Mouse (Mus musculus): ENCODE data around the gene Tmem19. TPM values are rescaled to one million over a fixed set of nuclear protein-coding genes. Genes with fewer than 3 reads are reported as not detected.

Tmem19 gene
- polyA plus RNA-seq, 1 experiment from 2014 or later, result 47.4 TPM

DNA sequence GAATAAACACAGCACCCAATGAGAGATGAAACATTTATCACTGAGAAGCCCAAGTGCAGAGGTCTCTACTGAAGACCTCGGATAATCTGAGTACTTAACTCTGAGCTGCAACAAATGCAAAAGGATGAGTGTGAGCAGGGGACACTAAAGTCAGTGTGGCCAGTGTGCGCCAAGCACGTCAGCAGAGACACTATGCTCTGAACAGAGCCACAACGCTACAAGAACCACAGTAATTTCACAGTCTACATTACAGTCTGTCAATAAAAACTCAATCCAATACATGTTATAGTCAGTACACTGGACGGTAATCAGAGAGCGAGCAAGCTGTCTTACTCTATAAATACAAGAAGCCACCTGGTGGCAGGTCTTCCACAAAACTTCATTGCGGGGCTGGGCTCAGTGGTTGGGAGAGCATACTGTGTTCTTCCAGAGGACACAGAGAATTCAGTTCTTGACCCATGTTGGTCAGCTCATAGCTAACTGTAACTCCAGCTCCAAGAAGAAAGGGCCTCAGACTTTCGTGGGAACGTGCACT lies 65.8 kb downstream of the Tmem19 start:
- peak; percentile 56 for TF ChIP-seq CTCF (IDR thresholded peaks at IDR 0.05; ENCODE audit: low read depth)
- Histone ChIP-seq H3K4me3 (ENCODE audit: low read depth, low read length) (no peak overlapping the region), H3K27me3 (replicated peaks; ENCODE audit: control insufficient read depth, insufficient read depth, low read length) (no peaks in the 10 kb centered on the region), H3K4me1 (replicated peaks; ENCODE audit: control insufficient read depth, insufficient read depth, low read length) (no peaks in the 10 kb centered on the region), H3K27ac (ENCODE audit: low read depth, low read length) (no peak overlapping the region), H3K9me3 (ENCODE audit: control insufficient read depth) (no peaks in the 10 kb centered on the region), H3K4me2 (replicated peaks; ENCODE audit: low read depth) (no peak overlapping the region), H3K36me3 (ENCODE audit: control insufficient read depth, insufficient read depth) (peaks cover 67% of the 10 kb centered on the region), H3K9ac (ENCODE audit: low read depth, low read length) (no peak overlapping the region)
- WGBS, result 77% methylated on average over 9 of the region's 9 CpGs
- no peak for ATAC-seq

DNA sequence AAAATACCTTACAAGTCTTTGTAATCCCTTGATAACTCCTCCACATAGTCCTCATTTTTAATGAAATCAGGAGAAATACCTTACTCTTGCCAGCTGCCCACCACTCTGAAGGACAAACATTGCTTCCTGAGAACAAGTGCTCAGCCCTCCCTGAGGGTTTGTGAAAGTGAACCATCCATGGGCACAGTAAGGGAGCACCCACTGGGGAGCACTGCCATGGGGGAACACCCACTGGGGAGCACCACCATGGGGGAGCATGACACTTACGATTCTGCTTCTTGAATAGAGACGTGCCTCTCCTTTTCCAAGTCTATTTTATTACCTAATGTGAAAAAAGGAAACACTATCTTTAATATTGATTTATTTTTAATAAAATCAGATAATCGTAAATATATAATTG lies 67.1 kb downstream of the Tmem19 start:
- Histone ChIP-seq H3K4me2 (replicated peaks; ENCODE audit: low read depth) (no peak overlapping the region), H3K9me3 (ENCODE audit: control insufficient read depth) (no peaks in the 10 kb centered on the region), H3K4me1 (replicated peaks; ENCODE audit: control insufficient read depth, insufficient read depth, low read length) (no peaks in the 10 kb centered on the region), H3K27ac (ENCODE audit: low read depth, low read length) (no peak overlapping the region), H3K36me3 (ENCODE audit: control insufficient read depth, insufficient read depth) (peaks cover 65% of the 10 kb centered on the region), H3K27me3 (replicated peaks; ENCODE audit: control insufficient read depth, insufficient read depth, low read length) (no peaks in the 10 kb centered on the region), H3K4me3 (ENCODE audit: low read depth, low read length) (no peak overlapping the region), H3K9ac (ENCODE audit: low read depth, low read length) (no peak overlapping the region)
- TF ChIP-seq CTCF (IDR thresholded peaks at IDR 0.05; ENCODE audit: low read depth), result no peak
- WGBS, result 94% methylated on average over 3 of the region's 3 CpGs
- ATAC-seq, result no peak

GRCm38 (mm10) chr10:115294715-115295114 lies 67.6 kb downstream of the Tmem19 start:
- peaks cover 64% of the 10 kb centered on the region for H3K36me3 ChIP-seq (ENCODE audit: control insufficient read depth, insufficient read depth)
- H3K4me1 ChIP-seq (replicated peaks; ENCODE audit: control insufficient read depth, insufficient read depth, low read length), result no peaks in the 10 kb centered on the region
- ATAC-seq, result no peak
- H3K4me2 ChIP-seq (replicated peaks; ENCODE audit: low read depth), result no peak overlapping the region
- no peak overlapping the region for H3K27ac ChIP-seq (ENCODE audit: low read depth, low read length)
- no peaks in the 10 kb centered on the region for H3K9me3 ChIP-seq (ENCODE audit: control insufficient read depth)
- no peak for TF ChIP-seq CTCF (IDR thresholded peaks at IDR 0.05; ENCODE audit: low read depth)
- H3K9ac ChIP-seq (ENCODE audit: low read depth, low read length), result no peak overlapping the region
- H3K27me3 ChIP-seq (replicated peaks; ENCODE audit: control insufficient read depth, insufficient read depth, low read length), result no peaks in the 10 kb centered on the region
- no peak overlapping the region for H3K4me3 ChIP-seq (ENCODE audit: low read depth, low read length)
- WGBS, result 95% methylated on average over 7 of the region's 7 CpGs

GRCm38 (mm10) chr10:115293946-115294345 lies 68.4 kb downstream of the Tmem19 start:
- no peak overlapping the region for H3K27ac ChIP-seq (ENCODE audit: low read depth, low read length)
- no peak overlapping the region for H3K9ac ChIP-seq (ENCODE audit: low read depth, low read length)
- ATAC-seq, result no peak
- H3K4me3 ChIP-seq (ENCODE audit: low read depth, low read length), result no peak overlapping the region
- 93% methylated on average over 7 of the region's 7 CpGs for WGBS
- H3K27me3 ChIP-seq (replicated peaks; ENCODE audit: control insufficient read depth, insufficient read depth, low read length), result no peaks in the 10 kb centered on the region
- no peak for TF ChIP-seq CTCF (IDR thresholded peaks at IDR 0.05; ENCODE audit: low read depth)
- no peaks in the 10 kb centered on the region for H3K9me3 ChIP-seq (ENCODE audit: control insufficient read depth)
- H3K4me1 ChIP-seq (replicated peaks; ENCODE audit: control insufficient read depth, insufficient read depth, low read length), result no peaks in the 10 kb centered on the region
- H3K36me3 ChIP-seq (ENCODE audit: control insufficient read depth, insufficient read depth), result peaks cover 64% of the 10 kb centered on the region
- no peak overlapping the region for H3K4me2 ChIP-seq (replicated peaks; ENCODE audit: low read depth)

- TF ChIP-seq CTCF (IDR thresholded peaks at IDR 0.05; ENCODE audit: low read depth), result no peak
- Histone ChIP-seq H3K4me1 (replicated peaks; ENCODE audit: control insufficient read depth, insufficient read depth, low read length) (no peaks in the 10 kb centered on the region), H3K4me3 (ENCODE audit: low read depth, low read length) (no peak overlapping the region), H3K27ac (ENCODE audit: low read depth, low read length) (no peak overlapping the region), H3K9ac (ENCODE audit: low read depth, low read length) (no peak overlapping the region), H3K36me3 (ENCODE audit: control insufficient read depth, insufficient read depth) (peaks cover 75% of the 10 kb centered on the region), H3K27me3 (replicated peaks; ENCODE audit: control insufficient read depth, insufficient read depth, low read length) (no peaks in the 10 kb centered on the region), H3K4me2 (replicated peaks; ENCODE audit: low read depth) (no peak overlapping the region), H3K9me3 (ENCODE audit: control insufficient read depth) (no peaks in the 10 kb centered on the region)
- no peak for ATAC-seq
- WGBS, result 90% methylated on average over 9 of the region's 9 CpGs
Measured at GRCm38 (mm10) chr10:115290671-115291070, 71.6 kb downstream of the Tmem19 start.

Other genes starting within 250 kb of the Tmem19 start
- gene Tph2, start 177.5 kb downstream of the Tmem19 start, polyA plus RNA-seq (2015; fragmentation: Nextera tagmentation; extraction: Ambion mirVana), result not detected in 2 replicates
- 59.9 and 65.1 TPM in 2 replicates for gene Tbc1d15, start 111.0 kb downstream of the Tmem19 start, polyA plus RNA-seq (2015; fragmentation: Nextera tagmentation; extraction: Ambion mirVana)
- 14.7 and 15.9 TPM in 2 replicates for gene Rab21, start 46.9 kb downstream of the Tmem19 start, polyA plus RNA-seq (2015; fragmentation: Nextera tagmentation; extraction: Ambion mirVana)
- 10.0 and 10.4 TPM in 2 replicates for gene Thap2, start 21.9 kb upstream of the Tmem19 start, polyA plus RNA-seq (2015; fragmentation: Nextera tagmentation; extraction: Ambion mirVana)
- gene Zfc3h1, start 22.5 kb upstream of the Tmem19 start, polyA plus RNA-seq (2015; fragmentation: Nextera tagmentation; extraction: Ambion mirVana), result 11.5 and 12.0 TPM in 2 replicates
- not detected in 2 replicates for gene A930009A15Rik, start 207.5 kb upstream of the Tmem19 start, polyA plus RNA-seq (2015; fragmentation: Nextera tagmentation; extraction: Ambion mirVana)
- 2.3 and 2.5 TPM in 2 replicates for gene Lgr5, start 225.3 kb upstream of the Tmem19 start, polyA plus RNA-seq (2015; fragmentation: Nextera tagmentation; extraction: Ambion mirVana)

Measured in intestine, postnatal 0 days (tissue).